Mouse (Mus musculus) neural tube, embryonic 14.5 days (tissue): ENCODE data around the gene Gm49342. TPM values are rescaled to one million over a fixed set of nuclear protein-coding genes. Genes with fewer than 3 reads are reported as not detected.
A peak's percentile ranks its signal among the peaks of the same experiment; 100 is the strongest.
"Not testable (repeated sequence)": the region's sequence is repeated elsewhere in the genome, so short reads cannot be mapped to it uniquely, and the experiment has no call there.

ENCODE experiments used
- ATAC-seq: fragments of 200-750 bp; cut with Nextera tagmentation; 2 replicates; pipeline ENCODE4 v1.8.0; 2017; ENCODE audit warnings: low read depth, mild to moderate bottlenecking, moderate TSS enrichment, moderate library complexity
- H3K27ac ChIP-seq: fragments of 300-500 bp; sonication (generic); 2 replicates; pipeline ENCODE4 v1.5.1; 2014; ENCODE audit warnings: low read depth, mild to moderate bottlenecking, control low read depth, low read length, moderate library complexity, mixed read lengths
- H3K27me3 ChIP-seq: fragments of 300-500 bp; sonication (generic); 2 replicates; pipeline ENCODE4 v1.6.1; 2014; ENCODE audit warnings: low read length; ENCODE audit not compliant: control insufficient read depth, insufficient read depth
- H3K36me3 ChIP-seq: fragments of 300-500 bp; sonication (generic); 2 replicates; pipeline ENCODE4 v1.6.1; 2014; ENCODE audit warnings: low read length, mixed read lengths; ENCODE audit not compliant: control insufficient read depth, insufficient read depth
- H3K4me1 ChIP-seq: fragments of 300-500 bp; sonication (generic); 2 replicates; pipeline ENCODE4 v1.6.1; 2014; ENCODE audit warnings: low read length; ENCODE audit not compliant: control insufficient read depth, insufficient read depth
- H3K4me2 ChIP-seq: fragments of 300-500 bp; sonication (generic); 2 replicates; pipeline ENCODE4 v1.6.1; 2014; ENCODE audit warnings: mild to moderate bottlenecking, low read depth, low read length, control low read depth
- H3K4me3 ChIP-seq: fragments of 300-500 bp; sonication (generic); 2 replicates; pipeline ENCODE4 v1.5.1; 2014; ENCODE audit warnings: low read depth, low read length, control low read depth, mixed read lengths
- H3K9ac ChIP-seq: fragments of 300-500 bp; sonication (generic); replicated peaks from 2 replicates; pipeline ENCODE4 v1.6.1; 2014; ENCODE audit warnings: low read depth, mild to moderate bottlenecking, control low read depth, low read length, mixed read lengths
- H3K9me3 ChIP-seq: fragments of 300-500 bp; sonication (generic); 2 replicates; pipeline ENCODE4 v1.6.1; 2016; ENCODE audit warnings: low read length; ENCODE audit not compliant: control insufficient read depth
- WGBS: fragments of 180-500 bp; shearing (Covaris S2); extraction: QIAGEN DNeasy Blood & Tissue Kit; methylation state at CpG from one replicate; pipeline ENCODE4 v1.1.7; 2014; 5-methylcytosine and 5-hydroxymethylcytosine counted together
- polyA plus RNA-seq: library from polyadenylated mRNA; unstranded; fragments of >200 nt; fragmentation: Nextera tagmentation; extraction: Ambion mirVana; gene quantifications from 2 replicates; pipeline ENCODE4 v1.2.1, GENCODE M21; 2014

Gene Gm49342
- polyA plus RNA-seq: not detected in 2 replicates

- Histone ChIP-seq H3K9me3 (no peaks in the 10 kb centered on the region), H3K4me2 (peak within 1 kb of the TSS; percentile 56), H3K4me3 (peak within 1 kb of the TSS; percentile 38), H3K27ac (peak within 1 kb of the TSS; percentile 79), H3K4me1 (0 out of 2 replicates have a peak, but pooled peaks cover 4% of the 10 kb centered on the region), H3K27me3 (no peaks in the 10 kb centered on the region), H3K9ac (peak within 1 kb of the TSS; percentile 41; the same call in 1 of the 2 replicates), H3K36me3 (no peaks in the 10 kb centered on the region)
- peak; percentile 99 for ATAC-seq
- 21% methylated on average over 31 of the region's 31 CpGs for WGBS
Observed at GRCm38 (mm10) chr14:50943932-50944667, at the start of gene Gm49342. Gm49342 (plus strand) TSS chr14:50944517.

- Histone ChIP-seq H3K36me3 (no peaks in the 10 kb centered on the region), H3K27me3 (peaks cover 3% of the 10 kb centered on the region; the same call in 1 of the 2 replicates), H3K4me2 (peak overlapping the region; percentile 86), H3K4me1 (peaks cover 4% of the 10 kb centered on the region; the same call in 1 of the 2 replicates), H3K4me3 (no peak overlapping the region), H3K9me3 (no peaks in the 10 kb centered on the region), H3K9ac (no peak overlapping the region), H3K27ac (no peak overlapping the region)
- no peak for ATAC-seq
Observed at GRCm38 (mm10) chr14:50895407-50895806, 48.9 kb upstream of the Gm49342 start.

- no peak overlapping the region for H3K27ac ChIP-seq
- WGBS: 19% methylated on average over 19 of the region's 19 CpGs
Observed at GRCm38 (mm10) chr14:50895985-50896746, 48.2 kb upstream of the Gm49342 start.

GRCm38 (mm10) chr14:50896747-50897373, 47.5 kb upstream of the Gm49342 start:
- Histone ChIP-seq H3K9me3 (no peaks in the 10 kb centered on the region), H3K4me3 (peak overlapping the region; percentile 47), H3K9ac (peak overlapping the region; percentile 59), H3K4me1 (peaks cover 4% of the 10 kb centered on the region; the same call in 1 of the 2 replicates), H3K36me3 (no peaks in the 10 kb centered on the region), H3K27ac (no peak overlapping the region), H3K4me2 (peak overlapping the region; percentile 86), H3K27me3 (peaks cover 3% of the 10 kb centered on the region; the same call in 1 of the 2 replicates)
- 20% methylated on average over 23 of the region's 23 CpGs for WGBS
- ATAC-seq: peak; percentile 88

More at GRCm38 (mm10) chr14:50895985-50896746, 48.2 kb upstream of the Gm49342 start:
- H3K4me2 ChIP-seq: peak overlapping the region; percentile 86
- peaks cover 3% of the 10 kb centered on the region; the same call in 1 of the 2 replicates for H3K27me3 ChIP-seq
- peak overlapping the region; percentile 59 for H3K9ac ChIP-seq
- ATAC-seq: peak; percentile 61
- no peaks in the 10 kb centered on the region for H3K36me3 ChIP-seq
- H3K9me3 ChIP-seq: no peaks in the 10 kb centered on the region
- peak overlapping the region; percentile 47 for H3K4me3 ChIP-seq
- peaks cover 4% of the 10 kb centered on the region; the same call in 1 of the 2 replicates for H3K4me1 ChIP-seq

GRCm38 (mm10) chr14:50897374-50897765, 46.9 kb upstream of the Gm49342 start, which contains the start of gene Klhl33:
Klhl33 (minus strand) TSS chr14:50897507.
- peak within 1 kb of the TSS; percentile 59 for H3K9ac ChIP-seq
- H3K9me3 ChIP-seq: no peaks in the 10 kb centered on the region
- 0 out of 2 replicates have a peak, but pooled peaks have one; percentile 19 for ATAC-seq
- H3K36me3 ChIP-seq: no peaks in the 10 kb centered on the region
- no peak within 1 kb of the TSS for H3K27ac ChIP-seq
- H3K4me1 ChIP-seq: peaks cover 4% of the 10 kb centered on the region; the same call in 1 of the 2 replicates
- 51% methylated on average over 7 of the region's 7 CpGs for WGBS
- H3K27me3 ChIP-seq: peaks cover 3% of the 10 kb centered on the region; the same call in 1 of the 2 replicates
- peak within 1 kb of the TSS; percentile 47 for H3K4me3 ChIP-seq
- H3K4me2 ChIP-seq: peak within 1 kb of the TSS; percentile 86

GRCm38 (mm10) chr14:50897992-50898391, 46.3 kb upstream of the Gm49342 start:
- H3K4me1 ChIP-seq, H3K27me3 ChIP-seq, H3K9me3 ChIP-seq, ATAC-seq, H3K4me2 ChIP-seq, H3K36me3 ChIP-seq, H3K4me3 ChIP-seq, H3K9ac ChIP-seq, H3K27ac ChIP-seq: not testable (repeated sequence)
- 95% methylated on average over 2 of the region's 2 CpGs for WGBS

GRCm38 (mm10) chr14:50903973-50904827, 40.1 kb upstream of the Gm49342 start:
- ATAC-seq: peak; percentile 90
- H3K4me1 ChIP-seq: peaks cover 6% of the 10 kb centered on the region; the same call in 1 of the 2 replicates
- peak overlapping the region; percentile 34; the same call in 1 of the 2 replicates for H3K27ac ChIP-seq
- peak overlapping the region; percentile 57 for H3K4me2 ChIP-seq
- H3K4me3 ChIP-seq: peak overlapping the region; percentile 25
- H3K9me3 ChIP-seq: no peaks in the 10 kb centered on the region
- peak overlapping the region; percentile 46 for H3K9ac ChIP-seq
- WGBS: 4% methylated on average over 26 of the region's 26 CpGs
- H3K36me3 ChIP-seq: no peaks in the 10 kb centered on the region
- no peaks in the 10 kb centered on the region for H3K27me3 ChIP-seq

GRCm38 (mm10) chr14:50904828-50905129, 39.5 kb upstream of the Gm49342 start:
- 92% methylated on average over 4 of the region's 4 CpGs for WGBS

More at GRCm38 (mm10) chr14:50904828-50905129, 39.5 kb upstream of the Gm49342 start:
- no peak overlapping the region for H3K9ac ChIP-seq
- H3K4me3 ChIP-seq: no peak overlapping the region
- no peak for ATAC-seq
- H3K27me3 ChIP-seq: no peaks in the 10 kb centered on the region
- no peaks in the 10 kb centered on the region for H3K9me3 ChIP-seq
- no peaks in the 10 kb centered on the region for H3K36me3 ChIP-seq
- H3K4me2 ChIP-seq: no peak overlapping the region
- no peak overlapping the region for H3K27ac ChIP-seq
- peaks cover 6% of the 10 kb centered on the region; the same call in 1 of the 2 replicates for H3K4me1 ChIP-seq
